Mouse (Mus musculus): ENCODE measurements at regions not wholly inside any gene's neighbourhood (a gene's known extent, or its start where the extent isn't known, plus 50 kb on each side); places are given as distances from the start of the nearest gene placed in this dataset.

GRCm38 (mm10) chr9:61081474-61082021, 287.2 kb downstream of the Uaca start:
- H3K9me3 ChIP-seq: no peaks in the 10 kb centered on the region
- H3K27me3 ChIP-seq: no peaks in the 10 kb centered on the region
- H3K9ac ChIP-seq (replicated peaks): no peak overlapping the region
- peak overlapping the region; percentile 58 for H3K27ac ChIP-seq (replicated peaks)
- H3K36me3 ChIP-seq: no peaks in the 10 kb centered on the region
- 4% methylated on average over 16 of the region's 16 CpGs for WGBS
- H3K4me1 ChIP-seq: peaks cover 19% of the 10 kb centered on the region
- ATAC-seq (replicated peaks): peak; percentile 73
- H3K4me2 ChIP-seq (replicated peaks): peak overlapping the region; percentile 16
- H3K4me3 ChIP-seq: no peak overlapping the region

DNA sequence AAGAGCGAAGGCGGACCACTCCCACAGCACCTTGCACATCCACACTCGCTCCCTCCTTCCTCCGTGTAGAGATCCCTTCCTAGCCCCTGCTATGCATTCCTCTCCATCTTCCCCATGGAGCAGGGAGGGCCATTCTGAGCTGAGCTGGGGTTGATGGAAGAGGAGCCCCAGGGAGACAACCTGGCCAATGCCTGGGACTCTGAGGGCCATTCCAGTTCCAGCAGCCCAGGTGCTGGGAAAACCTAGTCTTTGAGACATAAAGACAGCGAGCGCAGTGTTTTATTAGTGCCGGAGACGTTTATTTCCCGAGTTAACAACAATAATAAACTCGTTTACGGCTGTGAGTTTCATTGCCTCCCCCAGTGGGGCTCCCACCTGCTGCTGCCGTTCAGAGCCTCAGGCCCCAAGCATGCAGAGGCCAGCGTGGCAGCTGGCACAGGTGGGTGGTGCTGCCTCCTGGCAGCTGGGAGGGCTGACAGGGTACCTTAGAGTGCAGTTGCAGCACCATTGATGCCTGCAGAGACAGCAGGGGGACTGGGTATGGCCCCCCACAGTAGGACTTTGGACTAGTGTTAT, 287.4 kb upstream of the Tle3 start:
- ATAC-seq (replicated peaks): no peak
- no peak overlapping the region for H3K27ac ChIP-seq (replicated peaks)
- WGBS: 65% methylated on average over 13 of the region's 13 CpGs
- no peak overlapping the region for H3K9ac ChIP-seq (replicated peaks)
- no peaks in the 10 kb centered on the region for H3K9me3 ChIP-seq
- no peaks in the 10 kb centered on the region for H3K27me3 ChIP-seq
- H3K36me3 ChIP-seq: no peaks in the 10 kb centered on the region
- no peak overlapping the region for H3K4me3 ChIP-seq
- H3K4me2 ChIP-seq (replicated peaks): no peak overlapping the region
- H3K4me1 ChIP-seq: peaks cover 27% of the 10 kb centered on the region

DNA sequence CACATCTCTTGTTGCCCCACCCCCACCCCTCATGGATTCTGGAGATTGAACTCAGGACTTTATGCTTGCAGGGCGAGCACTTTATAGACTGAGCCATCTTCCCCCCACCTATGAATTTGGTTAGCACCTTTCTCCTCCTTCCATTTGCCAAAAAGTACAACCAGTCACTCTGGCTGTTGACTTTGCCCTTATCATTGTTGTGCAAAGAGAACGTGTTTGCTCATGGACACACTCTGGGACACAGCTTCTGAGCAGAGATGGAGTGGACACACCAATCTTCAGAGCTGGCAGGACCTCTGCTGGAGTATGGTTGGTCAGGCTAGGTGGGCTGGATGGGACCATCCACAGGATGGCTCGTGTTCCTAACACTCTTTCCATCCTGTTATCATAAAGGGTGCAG, 285.1 kb upstream of the Tle3 start:
- H3K4me1 ChIP-seq: peaks cover 21% of the 10 kb centered on the region
- no peaks in the 10 kb centered on the region for H3K9me3 ChIP-seq
- H3K9ac ChIP-seq (replicated peaks): no peak overlapping the region
- WGBS: 91% methylated on average over 3 of the region's 3 CpGs
- no peak overlapping the region for H3K27ac ChIP-seq (replicated peaks)
- no peak overlapping the region for H3K4me2 ChIP-seq (replicated peaks)
- no peaks in the 10 kb centered on the region for H3K36me3 ChIP-seq
- no peak overlapping the region for H3K4me3 ChIP-seq
- ATAC-seq (replicated peaks): no peak
- H3K27me3 ChIP-seq: no peaks in the 10 kb centered on the region

DNA sequence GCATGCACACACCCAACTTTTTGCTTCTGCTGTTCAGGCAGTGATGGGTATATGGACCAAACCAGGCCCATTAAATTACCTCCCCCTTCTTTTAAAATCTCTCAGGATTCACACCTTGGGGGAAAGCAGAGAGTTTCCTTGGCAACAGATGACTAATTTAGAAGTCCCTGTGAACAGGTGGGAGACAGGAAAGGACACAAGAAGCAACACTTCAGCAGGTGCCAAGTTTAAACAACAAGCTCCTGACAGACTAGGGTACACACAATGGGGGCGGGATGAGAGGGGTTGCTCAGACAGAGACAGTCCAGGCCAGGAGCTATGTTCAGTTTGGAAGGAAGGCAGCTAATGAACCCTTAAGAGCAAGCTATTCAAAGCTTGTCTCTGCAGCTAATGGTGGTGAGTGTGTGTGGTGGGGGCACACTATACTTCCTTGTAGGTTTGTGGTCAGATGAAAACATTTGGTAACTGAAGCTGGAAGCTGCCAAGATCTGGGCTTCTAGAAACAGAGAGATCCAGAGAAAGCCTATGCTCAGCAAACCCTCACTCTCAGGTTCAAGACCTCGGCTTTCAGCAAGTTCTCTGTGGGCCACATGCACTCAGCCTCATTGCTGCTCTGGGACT, 283.0 kb upstream of the Tle3 start:
- Histone ChIP-seq H3K9ac (replicated peaks) (no peak overlapping the region), H3K36me3 (no peaks in the 10 kb centered on the region), H3K4me1 (peaks cover 28% of the 10 kb centered on the region), H3K27ac (replicated peaks) (no peak overlapping the region), H3K4me3 (no peak overlapping the region), H3K27me3 (no peaks in the 10 kb centered on the region), H3K4me2 (replicated peaks) (no peak overlapping the region), H3K9me3 (no peaks in the 10 kb centered on the region)
- WGBS: 72% methylated on average over 2 of the region's 2 CpGs
- ATAC-seq (replicated peaks): no peak

GRCm38 (mm10) chr9:61091036-61091435, 281.1 kb upstream of the Tle3 start:
- H3K4me2 ChIP-seq (replicated peaks): no peak overlapping the region
- H3K9ac ChIP-seq (replicated peaks): no peak overlapping the region
- H3K4me3 ChIP-seq: no peak overlapping the region
- H3K9me3 ChIP-seq: no peaks in the 10 kb centered on the region
- H3K27ac ChIP-seq (replicated peaks): no peak overlapping the region
- 98% methylated on average over 2 of the region's 2 CpGs for WGBS
- no peaks in the 10 kb centered on the region for H3K36me3 ChIP-seq
- ATAC-seq (replicated peaks): no peak
- H3K4me1 ChIP-seq: peaks cover 39% of the 10 kb centered on the region
- no peaks in the 10 kb centered on the region for H3K27me3 ChIP-seq

DNA sequence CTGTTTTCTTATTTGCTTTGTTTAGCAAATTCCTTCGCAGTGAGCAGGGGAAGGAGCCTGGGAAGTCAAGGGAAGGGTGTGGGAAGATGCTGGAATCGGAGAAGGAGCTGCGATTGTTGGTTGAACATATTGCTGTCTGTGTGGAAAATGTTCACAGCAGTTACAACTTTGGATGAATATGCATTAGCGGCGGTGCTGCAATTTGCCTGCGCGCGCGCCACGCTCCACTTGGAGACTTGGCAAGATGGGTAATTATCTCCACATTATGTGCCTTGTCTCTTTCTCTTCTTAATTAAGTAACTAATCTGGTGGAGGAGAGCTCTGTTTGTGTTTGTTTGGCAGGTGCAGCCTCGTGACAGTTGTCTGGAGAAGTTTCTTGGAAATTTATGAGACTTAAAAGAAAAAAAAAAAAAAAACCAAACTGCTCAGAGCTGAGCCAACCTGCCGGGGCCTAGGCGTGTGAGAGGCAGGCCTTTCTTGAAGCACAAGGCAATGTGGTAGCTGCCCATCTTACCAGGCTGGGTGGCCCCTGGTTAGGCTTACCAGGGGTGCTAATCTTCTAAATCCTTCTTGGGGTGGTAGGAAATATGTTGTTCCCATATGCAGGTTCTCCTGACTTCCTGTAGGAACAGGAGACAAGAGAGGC, 279.2 kb upstream of the Tle3 start:
- ATAC-seq (replicated peaks): peak; percentile 78
- Histone ChIP-seq H3K4me1 (peaks cover 39% of the 10 kb centered on the region), H3K9me3 (no peaks in the 10 kb centered on the region), H3K27ac (replicated peaks) (peak overlapping the region; percentile 52; the same call in 1 of the 2 replicates), H3K4me2 (replicated peaks) (no peak overlapping the region), H3K27me3 (no peaks in the 10 kb centered on the region), H3K36me3 (no peaks in the 10 kb centered on the region), H3K9ac (replicated peaks) (no peak overlapping the region), H3K4me3 (no peak overlapping the region)
- WGBS: 20% methylated on average over 13 of the region's 13 CpGs

DNA sequence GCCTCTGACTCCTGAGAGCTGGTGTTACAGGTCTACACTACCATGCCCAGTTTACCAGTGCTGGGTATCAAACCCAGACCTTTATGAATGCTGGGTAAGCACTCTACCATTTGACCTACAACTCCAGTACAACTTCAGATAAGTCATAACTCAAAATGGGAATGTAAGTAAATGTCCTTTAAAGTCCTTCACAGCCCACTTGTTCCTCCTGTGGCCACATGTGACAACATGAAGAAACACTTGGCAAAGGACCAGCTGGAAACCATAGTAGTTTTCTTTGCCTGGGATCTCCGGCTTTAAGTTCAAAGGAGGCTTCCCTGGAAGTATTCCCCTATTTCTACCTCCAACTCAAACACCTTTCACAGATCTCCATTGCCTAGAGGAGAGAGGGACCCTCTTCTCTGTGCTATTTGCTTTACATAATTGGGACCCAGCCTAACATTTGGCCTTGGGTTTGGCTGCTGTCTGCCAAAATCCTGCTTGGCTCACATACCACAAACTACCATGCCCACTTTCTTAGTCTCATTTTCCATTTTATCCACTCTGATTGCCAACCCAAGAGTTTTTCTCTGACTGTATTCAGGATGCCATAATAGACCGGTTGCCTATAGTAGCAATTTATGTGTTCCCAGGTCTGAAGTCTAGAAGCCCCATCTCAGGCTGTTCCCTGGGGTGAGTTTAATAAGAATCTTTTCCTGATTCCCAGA, 276.9 kb upstream of the Tle3 start:
- H3K4me3 ChIP-seq: no peak overlapping the region
- WGBS: 68% methylated on average over 2 of the region's 2 CpGs
- H3K4me2 ChIP-seq (replicated peaks): no peak overlapping the region

DNA sequence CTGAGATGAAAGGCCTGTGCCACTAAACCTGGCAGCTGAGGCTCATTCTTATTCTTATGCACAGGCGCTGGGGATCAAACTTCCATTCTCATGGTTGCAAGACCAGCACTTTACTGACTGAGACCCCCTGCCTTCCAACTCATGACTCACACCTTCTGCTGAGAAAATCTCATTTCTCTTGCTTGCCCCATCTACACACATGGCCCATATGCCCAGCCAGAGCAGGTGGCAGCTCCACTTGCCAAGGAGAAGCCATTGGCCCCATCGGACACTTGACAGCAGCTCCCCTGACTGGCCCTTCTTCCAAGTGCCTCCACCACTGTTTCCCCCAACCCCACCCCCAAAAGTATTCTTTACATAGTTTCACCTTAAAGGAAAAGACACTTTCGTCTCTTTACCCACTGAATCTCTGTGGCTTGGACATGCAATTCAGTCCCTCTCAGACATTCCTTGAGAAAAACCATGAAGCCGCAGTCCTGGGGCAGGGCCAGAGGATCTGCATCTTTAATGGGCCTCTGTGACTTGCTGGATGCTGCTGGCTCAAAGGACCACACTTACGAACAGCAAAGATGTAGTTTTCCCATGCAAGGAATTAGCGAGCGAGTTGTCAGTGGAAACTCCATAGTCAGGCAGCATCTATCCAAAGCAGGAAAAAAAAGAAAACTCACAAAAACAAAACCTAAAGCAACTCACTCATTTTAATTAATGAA, 270.3 kb upstream of the Tle3 start:
- no peak overlapping the region for H3K4me2 ChIP-seq (replicated peaks)
- peak overlapping the region; percentile 75 for H3K27ac ChIP-seq (replicated peaks)
- 0 out of 2 replicates have a peak, but pooled peaks cover 9% of the 10 kb centered on the region for H3K27me3 ChIP-seq
- H3K9me3 ChIP-seq: no peaks in the 10 kb centered on the region
- no peak overlapping the region for H3K4me3 ChIP-seq
- H3K4me1 ChIP-seq: peaks cover 29% of the 10 kb centered on the region
- H3K9ac ChIP-seq (replicated peaks): no peak overlapping the region
- peak; percentile 73 for ATAC-seq (replicated peaks)
- 6% methylated on average over 7 of the region's 7 CpGs for WGBS
- H3K36me3 ChIP-seq: no peaks in the 10 kb centered on the region

More for the DNA sequence above, 276.9 kb upstream of the Tle3 start:
- H3K9ac ChIP-seq (replicated peaks): no peak overlapping the region
- ATAC-seq (replicated peaks): no peak
- no peaks in the 10 kb centered on the region for H3K9me3 ChIP-seq
- H3K27ac ChIP-seq (replicated peaks): no peak overlapping the region
- no peaks in the 10 kb centered on the region for H3K36me3 ChIP-seq
- no peaks in the 10 kb centered on the region for H3K27me3 ChIP-seq
- peaks cover 31% of the 10 kb centered on the region for H3K4me1 ChIP-seq

DNA sequence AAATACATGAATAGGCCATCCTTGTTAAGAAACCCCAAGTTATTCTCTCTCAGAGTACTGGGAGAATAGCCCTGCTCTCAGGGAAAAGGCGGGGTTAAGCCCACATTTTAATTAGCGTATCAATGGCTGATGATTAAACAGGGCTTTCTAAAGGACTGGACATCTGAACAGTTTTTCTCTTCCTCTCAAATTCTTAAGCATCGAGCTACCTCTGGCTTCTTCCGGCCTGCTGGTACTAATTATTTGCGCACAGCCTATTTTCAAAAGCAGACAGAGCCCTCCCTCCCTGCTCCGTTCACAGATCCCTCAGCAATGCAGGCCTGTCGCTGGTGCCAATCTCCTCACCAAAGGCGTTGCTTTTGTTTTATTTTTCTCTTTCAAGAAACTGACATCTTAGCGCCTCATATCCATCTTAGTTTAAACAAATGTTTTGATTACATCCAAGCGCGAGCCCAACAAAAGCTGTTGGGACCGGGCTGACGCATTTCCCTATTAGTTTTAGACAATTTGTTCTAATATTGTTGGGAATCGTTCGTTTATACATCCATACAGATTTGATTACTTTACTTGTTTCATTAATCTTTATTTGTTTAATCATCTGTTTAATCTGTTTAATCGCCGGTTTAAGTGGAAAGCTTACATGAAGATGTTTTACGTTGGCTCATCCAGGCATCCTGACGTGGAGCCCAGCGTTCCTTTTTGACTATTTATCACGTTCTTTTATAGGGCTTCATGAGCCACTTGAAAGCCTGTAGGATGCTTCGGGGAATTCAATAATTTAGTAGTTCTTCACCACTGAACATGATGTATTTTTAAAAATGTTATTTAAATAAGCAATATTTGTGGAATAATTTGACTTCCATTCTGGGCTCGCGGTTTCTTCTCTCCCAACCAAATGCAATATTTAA, 269.5 kb upstream of the Tle3 start:
- 6% methylated on average over 24 of the region's 24 CpGs for WGBS
- Histone ChIP-seq H3K4me2 (replicated peaks) (peak overlapping the region; percentile 16; the same call in 1 of the 2 replicates), H3K4me1 (peaks cover 29% of the 10 kb centered on the region), H3K9me3 (no peaks in the 10 kb centered on the region), H3K27me3 (0 out of 2 replicates have a peak, but pooled peaks cover 9% of the 10 kb centered on the region), H3K36me3 (no peaks in the 10 kb centered on the region), H3K9ac (replicated peaks) (no peak overlapping the region), H3K27ac (replicated peaks) (peak overlapping the region; percentile 75), H3K4me3 (no peak overlapping the region)
- peak; percentile 80 for ATAC-seq (replicated peaks)

GRCm38 (mm10) chr9:61105550-61106280, 266.5 kb upstream of the Tle3 start:
- 84% methylated on average over 15 of the region's 15 CpGs for whole genome bisulfite sequencing
- Histone ChIP-seq H3K9ac (replicated peaks) (no peak overlapping the region), H3K4me3 (no peak overlapping the region), H3K4me1 (peaks cover 30% of the 10 kb centered on the region), H3K4me2 (replicated peaks) (no peak overlapping the region), H3K27me3 (0 out of 2 replicates have a peak, but pooled peaks cover 9% of the 10 kb centered on the region), H3K9me3 (no peaks in the 10 kb centered on the region), H3K27ac (replicated peaks) (no peak overlapping the region), H3K36me3 (no peaks in the 10 kb centered on the region)
- no peak for ATAC-seq (replicated peaks)

Data from forebrain, embryonic 15.5 days (tissue).